Comparison of ENCODE assay signal across 12 mouse cellular contexts in genomic region chr12:112825901-112826300, GRCm38 (mm10). TPM values are rescaled to one million over a fixed set of nuclear protein-coding genes. Genes with fewer than 3 reads are reported as not detected.
A peak's percentile ranks its signal among the peaks of the same experiment; 100 is the strongest.
DNase-seq lines count a peak whose midpoint lies in the region; ATAC-seq and TF ChIP-seq lines count a peak whose summit lies in the region.
"Had no signal": no experiment of that assay in that cellular context is flagged by ENCODE, and none has a peak within 500 bp of the region (broad histone marks: within the 10 kb centered on the region; RNA-seq: fewer than 3 reads in every experiment).

No protein-coding gene starts in this region.

- H3K27ac ChIP-seq in forebrain, embryonic 10.5 days = no peak overlapping the region
- H3K27ac ChIP-seq in forebrain, embryonic 11.5 days (ENCODE audit: low read depth, low read length) = no peak overlapping the region
- H3K27ac ChIP-seq in left cerebral cortex, adult 2 months = peak overlapping the region; percentile 69
- H3K27ac ChIP-seq in limb, embryonic 13.5 days = no peak overlapping the region

- no peak overlapping the region for H3K4me2 ChIP-seq in forebrain, embryonic 11.5 days (ENCODE audit: low read depth, low read length, severe bottlenecking)
- H3K4me2 ChIP-seq in limb, embryonic 13.5 days (replicated peaks) = peak overlapping the region; percentile 80

- no peak for TF ChIP-seq CTCF in left cerebral cortex, adult 2 months (IDR thresholded peaks at IDR 0.05)
- TF ChIP-seq CTCF in C2C12 (IDR thresholded peaks at IDR 0.05; ENCODE audit: control insufficient read depth, insufficient read depth, insufficient read length) = no peak

- H3K79me2 ChIP-seq in C2C12 (ENCODE audit: control insufficient read depth, insufficient read depth) = peaks cover 96% of the 10 kb centered on the region

- intact Hi-C loops in left cerebral cortex, adult 2 months (cut with DNase I) = no loop called here
- intact Hi-C loops in left cerebral cortex, postnatal 14 days (cut with DNase I) = no loop called here

- peaks cover 70% of the 10 kb centered on the region for H3K36me3 ChIP-seq in forebrain, embryonic 10.5 days (replicated peaks)
- H3K36me3 ChIP-seq in forebrain, embryonic 11.5 days (ENCODE audit: control insufficient read depth, insufficient read depth, low read length) = peaks cover 11% of the 10 kb centered on the region; the same call in 1 of the 2 replicates
- H3K36me3 ChIP-seq in C2C12 (ENCODE audit: control insufficient read depth, insufficient read depth) = peaks cover 71% of the 10 kb centered on the region
- H3K36me3 ChIP-seq in limb, embryonic 13.5 days = peaks cover 52% of the 10 kb centered on the region

- H3ac ChIP-seq in C2C12 (ENCODE audit: control insufficient read depth, insufficient read length, low read depth) = peak overlapping the region; percentile 20

- H3K9ac ChIP-seq in forebrain, embryonic 11.5 days (ENCODE audit: low read length) = no peak overlapping the region
- peak overlapping the region; percentile 95 for H3K9ac ChIP-seq in limb, embryonic 13.5 days

- peaks cover 87% of the 10 kb centered on the region for H3K79me3 ChIP-seq in C2C12 (ENCODE audit: low read depth)

- DNase-seq in forebrain, embryonic 10.5 days (ENCODE audit: extremely low spot score, low spot score) = no peak
- DNase-seq in forebrain, embryonic 11.5 days (ENCODE audit: low spot score) = no peak
- no peak for DNase-seq in left cerebral cortex, adult 2 months (ENCODE audit: extremely low spot score in 1 of 2, low spot score in 2 of 2)
- no peak for DNase-seq in left cerebral cortex, adult 18-20 months (ENCODE audit: low spot score in 2 of 2)
- no peak for DNase-seq in urinary bladder, postnatal 25 days (ENCODE audit: low spot score)
- no peak for DNase-seq in left cerebral cortex, postnatal 14 days (ENCODE audit: low spot score in 2 of 2)
- DNase-seq: adrenal gland, postnatal 10 days; cerebellum, adult 11 months; heart, postnatal 10 days; kidney, adult 2 months had no signal

- peaks cover 67% of the 10 kb centered on the region for H3K4me1 ChIP-seq in forebrain, embryonic 10.5 days
- H3K4me1 ChIP-seq in forebrain, embryonic 11.5 days (replicated peaks; ENCODE audit: control insufficient read depth, insufficient read depth, low read length) = peaks cover 19% of the 10 kb centered on the region
- H3K4me1 ChIP-seq in limb, embryonic 13.5 days = peaks cover 54% of the 10 kb centered on the region

- 95% methylated on average over 5 of the region's 5 CpGs for WGBS in forebrain, embryonic 10.5 days
- WGBS in forebrain, embryonic 11.5 days = 91% methylated on average over 5 of the region's 5 CpGs
- WGBS in limb, embryonic 13.5 days = 84% methylated on average over 5 of the region's 5 CpGs

- H3K4me3 ChIP-seq in forebrain, embryonic 10.5 days = peak overlapping the region; percentile 97; the same call in 1 of the 2 replicates
- H3K4me3 ChIP-seq in forebrain, embryonic 11.5 days (ENCODE audit: low read depth, low read length) = no peak overlapping the region
- H3K4me3 ChIP-seq in left cerebral cortex, adult 2 months = no peak overlapping the region
- H3K4me3 ChIP-seq in C2C12 (ENCODE audit: insufficient read depth, poor library complexity, severe bottlenecking) = no peak overlapping the region
- peak overlapping the region; percentile 95; the same call in 1 of the 2 replicates for H3K4me3 ChIP-seq in limb, embryonic 13.5 days

- H3K27me3 ChIP-seq in forebrain, embryonic 10.5 days (ENCODE audit: poor library complexity, severe bottlenecking) = no peaks in the 10 kb centered on the region
- H3K27me3 ChIP-seq in forebrain, embryonic 11.5 days (ENCODE audit: control insufficient read depth, insufficient read depth, low read length) = no peaks in the 10 kb centered on the region
- H3K27me3 ChIP-seq in C2C12 (ENCODE audit: control insufficient read depth, insufficient read depth, insufficient read length) = no peaks in the 10 kb centered on the region
- no peaks in the 10 kb centered on the region for H3K27me3 ChIP-seq in limb, embryonic 13.5 days

- no peak for ATAC-seq in forebrain, embryonic 11.5 days (replicated peaks; ENCODE audit: low FRiP score)
- ATAC-seq in limb, embryonic 13.5 days (ENCODE audit: low FRiP score, low read depth) = no peak

- H3K9me3 ChIP-seq in forebrain, embryonic 10.5 days = no peaks in the 10 kb centered on the region
- H3K9me3 ChIP-seq in forebrain, embryonic 11.5 days (ENCODE audit: control insufficient read depth, low read length) = no peaks in the 10 kb centered on the region
- H3K9me3 ChIP-seq in limb, embryonic 13.5 days = no peaks in the 10 kb centered on the region

TF ChIP-seq in C2C12, 6 proteins besides CTCF, POLR2A, EP300 and RAD21:
- TF ChIP-seq MYOD1 (IDR thresholded peaks at IDR 0.05; ENCODE audit: control insufficient read depth, insufficient read length, low read depth) = no peak
- TF ChIP-seq MYOG (IDR thresholded peaks at IDR 0.05; ENCODE audit: control insufficient read depth, extremely low read depth, insufficient read length) = no peak
- TF ChIP-seq MAX (IDR thresholded peaks at IDR 0.05) = no peak
- TF ChIP-seq USF1 (IDR thresholded peaks at IDR 0.05; ENCODE audit: low read depth) = no peak
- TF ChIP-seq CEBPB (IDR thresholded peaks at IDR 0.05; ENCODE audit: low read depth) = no peak
- TF ChIP-seq FOSL1 (IDR thresholded peaks at IDR 0.05; ENCODE audit: insufficient read depth, low read length, poor library complexity, severe bottlenecking) = no peak

RNA-seq across cellular contexts. Expression of gene Cdca4, which starts 3.3 kb away (rescaled TPM):
- polyA plus RNA-seq in forebrain, embryonic 10.5 days (2016; fragmentation: Nextera tagmentation; extraction: Ambion mirVana) = 189 and 199 TPM in 2 replicates
- 170 and 180 TPM in 2 replicates for polyA plus RNA-seq in forebrain, embryonic 11.5 days (2014; fragmentation: Nextera tagmentation; extraction: Ambion mirVana)
- total RNA-seq in left cerebral cortex, adult 2 months (2021) = 10 to 100 TPM; 10.5 to 12.4 TPM
- total RNA-seq in left cerebral cortex, adult 18-20 months (2021) = 10 to 100 TPM; 10.8 to 12.9 TPM
- 61.9 TPM for polyA plus RNA-seq in C2C12 (2012; fragmentation: generic; extraction: Trizol)
- 132 and 134 TPM in 2 replicates for polyA plus RNA-seq in limb, embryonic 13.5 days (2015; fragmentation: Nextera tagmentation; extraction: Ambion mirVana)
- 1 to 10 TPM; 9.7 to 9.8 TPM for total RNA-seq in left cerebral cortex, postnatal 14 days (2021)

RNA-seq across cellular contexts. Expression of gene Clba1, which starts 17.2 kb away (rescaled TPM):
- polyA plus RNA-seq in forebrain, embryonic 10.5 days (2016; fragmentation: Nextera tagmentation; extraction: Ambion mirVana) = 11.3 and 12.3 TPM in 2 replicates
- 12.5 and 15.3 TPM in 2 replicates for polyA plus RNA-seq in forebrain, embryonic 11.5 days (2014; fragmentation: Nextera tagmentation; extraction: Ambion mirVana)
- total RNA-seq in left cerebral cortex, adult 2 months (2021) = 10 to 100 TPM; 15.7 to 18.6 TPM
- total RNA-seq in left cerebral cortex, adult 18-20 months (2021) = 10 to 100 TPM; 19.6 to 22.1 TPM
- polyA plus RNA-seq in C2C12 (2012; fragmentation: generic; extraction: Trizol) = 25.2 TPM
- polyA plus RNA-seq in limb, embryonic 13.5 days (2015; fragmentation: Nextera tagmentation; extraction: Ambion mirVana) = 7.9 and 8.8 TPM in 2 replicates
- 10 to 100 TPM; 16.7 to 17.0 TPM for total RNA-seq in left cerebral cortex, postnatal 14 days (2021)

RNA-seq across cellular contexts. Expression of gene Ahnak2, which starts 23.4 kb away (rescaled TPM):
- polyA plus RNA-seq in forebrain, embryonic 10.5 days (2016; fragmentation: Nextera tagmentation; extraction: Ambion mirVana) = 0.05 and 0.11 TPM in 2 replicates
- 0.08 and 0.16 TPM in 2 replicates for polyA plus RNA-seq in forebrain, embryonic 11.5 days (2014; fragmentation: Nextera tagmentation; extraction: Ambion mirVana)
- 1 to 10 TPM; 8.1 to 8.2 TPM for total RNA-seq in left cerebral cortex, adult 2 months (2021)
- total RNA-seq in left cerebral cortex, adult 18-20 months (2021) = 1 to 10 TPM; 5.8 to 6.6 TPM
- polyA plus RNA-seq in C2C12 (2012; fragmentation: generic; extraction: Trizol) = 15.8 TPM
- polyA plus RNA-seq in limb, embryonic 13.5 days (2015; fragmentation: Nextera tagmentation; extraction: Ambion mirVana) = 0.61 and 0.64 TPM in 2 replicates
- total RNA-seq in left cerebral cortex, postnatal 14 days (2021) = 1 to 10 TPM; 8.4 to 8.8 TPM

RNA-seq across cellular contexts. Expression of gene Gpr132, which starts 42.1 kb away (rescaled TPM):
- polyA plus RNA-seq in forebrain, embryonic 10.5 days (2016; fragmentation: Nextera tagmentation; extraction: Ambion mirVana) = 0.06 and 0.07 TPM in 2 replicates
- not detected in 2 replicates for polyA plus RNA-seq in forebrain, embryonic 11.5 days (2014; fragmentation: Nextera tagmentation; extraction: Ambion mirVana)
- total RNA-seq in left cerebral cortex, adult 2 months (2021) = under 1 TPM in 1 of 2 experiments, not detected in 1; 0.18 TPM
- under 1 TPM in 1 of 2 experiments, not detected in 1; 0.14 TPM for total RNA-seq in left cerebral cortex, adult 18-20 months (2021)
- polyA plus RNA-seq in C2C12 (2012; fragmentation: generic; extraction: Trizol) = 0.06 TPM
- 0.11 and 0.13 TPM in 2 replicates for polyA plus RNA-seq in limb, embryonic 13.5 days (2015; fragmentation: Nextera tagmentation; extraction: Ambion mirVana)
- total RNA-seq in left cerebral cortex, postnatal 14 days (2021) = not detected

Comparison
In these comparisons a context has a peak if more than half of its experiments do, and no peak if none do; other contexts are left out.
1. H3K4me3 ChIP-seq: peak in forebrain, embryonic 10.5 days (single experiment) and limb, embryonic 13.5 days (single experiment); none in forebrain, embryonic 11.5 days (single experiment), left cerebral cortex, adult 2 months (single experiment) and C2C12 (single experiment).
2. RNA of gene Ahnak2, which starts 23.4 kb away (polyA plus RNA-seq): 15.8 TPM in C2C12 (single experiment); 0.61 to 0.64 TPM in limb, embryonic 13.5 days, 0.05 to 0.11 TPM in forebrain, embryonic 10.5 days and 0.08 to 0.16 TPM in forebrain, embryonic 11.5 days; every median in the first group is over 10 times any median in the second.